Mouse (Mus musculus) T-cell, adult 2 months (primary cell): ENCODE data around the gene Tsen34.
"Not testable (repeated sequence)": the region's sequence is repeated elsewhere in the genome, so short reads cannot be mapped to it uniquely, and the experiment has no call there.

Source experiments
- DNase-seq: peaks from one replicate; pipeline ENCODE4 v3.0.0; 2022; ENCODE audit warnings: low spot score

The Tsen34 gene

DNA sequence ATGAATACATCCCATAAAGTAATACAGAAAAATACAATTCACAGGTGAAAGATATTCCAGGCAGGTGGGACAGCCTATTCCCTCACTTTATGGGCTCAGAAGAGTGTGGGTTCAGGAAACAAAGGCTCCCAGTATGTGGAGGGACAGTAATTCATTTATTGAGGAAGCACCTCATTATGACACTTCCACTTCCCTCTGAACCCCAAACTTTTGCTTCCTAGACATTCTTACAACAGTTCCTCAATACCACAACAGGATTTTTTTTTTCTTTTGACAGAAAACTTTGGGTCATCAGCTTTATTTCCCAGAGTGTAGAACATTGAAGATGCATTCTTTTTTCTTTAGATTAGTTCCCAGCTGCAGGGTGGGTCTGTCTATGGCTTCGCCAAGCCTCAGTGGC lies 40.0 kb downstream of the Tsen34 start:
- not testable (repeated sequence) for DNase-seq
